Mouse (Mus musculus) gastrocnemius, adult 2 months (tissue): ENCODE measurements around the gene Slc4a5. TPM values are rescaled to one million over a fixed set of nuclear protein-coding genes. Genes with fewer than 3 reads are reported as not detected.

Source experiments
- DNase-seq: peaks from one replicate; pipeline ENCODE4 v3.0.0; 2022
- H3K27ac ChIP-seq: fragments of 200-600 bp; 2 replicates; pipeline ENCODE4 v1.8.1; 2022; ENCODE audit warnings: mild to moderate bottlenecking
- H3K4me3 ChIP-seq: fragments of 200-600 bp; 2 replicates; pipeline ENCODE4 v1.8.1; 2022; ENCODE audit warnings: mild to moderate bottlenecking, moderate library complexity
- CTCF ChIP-seq: fragments of 200-600 bp; IDR thresholded peaks from 2 replicates; pipeline ENCODE4 v1.8.1; 2022; ENCODE audit warnings: antibody characterized with exemption, mild to moderate bottlenecking, moderate library complexity
- intact Hi-C: fragments of 180-260 bp; cut with DNase I; formaldehyde crosslinking; loops from one replicate; pipeline ENCODE4 v1.15.1; 2025
- long read RNA-seq, 2 experiments: library from polyadenylated mRNA; stranded (forward); transcript quantifications; one replicate each; pipeline ENCODE4 v2.0.0; 2021
- total RNA-seq, 2 experiments: library from RNA; stranded (reverse); gene quantifications; 2 replicates each; pipeline ENCODE4 v1.2.3; 2021

The Slc4a5 gene
- total RNA-seq: not detected
- long read RNA-seq, experiment 1: 0 reads
- long read RNA-seq, experiment 2: 0 reads

DNA sequence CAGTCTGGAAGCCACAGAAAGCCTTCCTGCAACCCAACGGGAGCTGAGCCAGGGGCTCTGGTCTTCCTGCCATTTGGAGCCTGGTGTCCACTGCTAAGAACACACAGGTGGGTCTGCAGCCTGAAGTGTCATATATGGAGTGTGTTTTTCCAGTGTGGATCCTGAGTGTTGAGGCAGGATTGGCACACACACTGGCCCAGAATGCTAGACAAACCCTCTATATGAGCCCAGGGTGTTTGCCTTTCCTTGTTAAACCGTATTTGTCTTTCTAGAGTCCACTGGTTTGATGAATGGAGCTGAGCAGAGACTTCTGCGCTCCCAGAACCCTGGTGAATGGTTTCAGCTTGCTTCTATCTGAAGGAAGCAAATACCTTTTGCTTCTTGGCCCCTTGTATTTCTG is at the start of gene Slc4a5:
Slc4a5 (plus strand) TSS at position 15 of the 400 bp plus-strand sequence.
- DNase-seq: no peak
- intact Hi-C loops: no loop called here
- no peak for TF ChIP-seq CTCF
- Histone ChIP-seq H3K27ac (no peak within 1 kb of the TSS), H3K4me3 (no peak within 1 kb of the TSS)

GRCm38 (mm10) chr6:83169872-83170271 is 49.8 kb upstream of the Slc4a5 start:
- intact Hi-C loops: no loop called here
- no peak for TF ChIP-seq CTCF
- peak; percentile 59 for DNase-seq
- H3K27ac ChIP-seq: peak overlapping the region; percentile 65
- peak overlapping the region; percentile 24; the same call in 1 of the 2 replicates for H3K4me3 ChIP-seq

- TF ChIP-seq CTCF: no peak
- no peak for DNase-seq
- no peak overlapping the region for H3K4me3 ChIP-seq
- H3K27ac ChIP-seq: no peak overlapping the region
- intact Hi-C loops: no loop called here
Measured at GRCm38 (mm10) chr6:83171063-83171462, 48.6 kb upstream of the Slc4a5 start.

DNA sequence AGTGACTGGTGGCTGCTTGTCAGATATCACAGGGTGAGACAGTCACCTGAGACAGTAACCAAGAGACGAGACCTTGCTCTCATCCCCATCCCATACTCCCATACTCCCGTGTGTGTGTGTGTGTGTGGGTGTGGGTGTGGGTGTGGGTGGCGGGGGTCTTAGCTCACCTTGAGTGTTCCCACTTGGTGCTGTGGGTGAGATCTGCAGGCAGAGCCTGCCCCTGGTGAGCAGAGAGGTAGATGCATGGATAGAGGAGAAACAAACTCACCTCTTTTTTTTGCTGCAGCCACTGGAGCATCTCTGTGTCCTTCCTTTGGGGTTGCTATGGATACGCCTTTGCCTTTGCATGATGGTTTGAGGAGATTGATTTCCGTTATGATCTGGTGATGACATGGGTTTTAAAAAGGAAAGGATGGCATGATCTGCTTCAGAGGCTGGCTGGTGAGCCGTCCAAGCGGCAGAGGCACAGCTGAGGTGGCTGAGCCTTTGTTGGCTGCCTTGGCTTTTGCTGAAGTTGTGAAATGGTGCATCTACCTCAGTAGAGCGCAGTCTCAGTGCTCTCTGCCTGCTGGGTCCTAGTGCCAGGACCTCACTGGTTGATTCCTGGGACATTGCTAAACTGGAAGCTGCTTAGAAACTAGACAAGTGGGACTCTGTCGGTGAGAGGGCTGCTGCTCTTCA is 47.2 kb upstream of the Slc4a5 start:
- intact Hi-C loops: no loop called here
- H3K4me3 ChIP-seq: no peak overlapping the region
- TF ChIP-seq CTCF: no peak
- no peak for DNase-seq
- H3K27ac ChIP-seq: no peak overlapping the region; the same call in 1 of the 2 replicates

DNA sequence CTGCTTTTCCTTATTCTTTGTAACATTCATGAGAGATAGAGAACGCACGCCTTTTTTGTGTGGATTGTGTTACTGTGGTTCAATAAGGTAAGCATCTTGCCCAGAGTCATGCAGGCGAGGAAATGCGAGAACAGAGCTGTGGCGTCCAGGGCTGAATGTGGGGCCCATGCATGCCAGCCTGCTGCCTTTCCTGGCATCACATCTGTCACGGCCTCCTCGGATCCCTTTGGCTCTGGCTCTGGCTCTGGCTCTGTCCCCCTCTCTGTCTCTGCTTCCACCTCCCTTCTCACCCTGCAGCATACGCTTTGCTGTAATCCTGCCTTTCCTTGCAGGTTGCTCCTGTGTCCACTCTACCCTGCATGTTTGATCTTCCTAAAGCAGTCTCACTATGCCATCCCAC is 43.6 kb upstream of the Slc4a5 start:
- TF ChIP-seq CTCF: no peak
- intact Hi-C loops: no loop called here
- DNase-seq: peak; percentile 86
- Histone ChIP-seq H3K27ac (peak overlapping the region; percentile 57), H3K4me3 (no peak overlapping the region)

- no peak for TF ChIP-seq CTCF
- peak; percentile 46 for DNase-seq
- Histone ChIP-seq H3K27ac (peak overlapping the region; percentile 43), H3K4me3 (peak overlapping the region; percentile 61)
- intact Hi-C loops: no loop called here
Measured at GRCm38 (mm10) chr6:83179390-83180117, 40.1 kb upstream of the Slc4a5 start.

DNA sequence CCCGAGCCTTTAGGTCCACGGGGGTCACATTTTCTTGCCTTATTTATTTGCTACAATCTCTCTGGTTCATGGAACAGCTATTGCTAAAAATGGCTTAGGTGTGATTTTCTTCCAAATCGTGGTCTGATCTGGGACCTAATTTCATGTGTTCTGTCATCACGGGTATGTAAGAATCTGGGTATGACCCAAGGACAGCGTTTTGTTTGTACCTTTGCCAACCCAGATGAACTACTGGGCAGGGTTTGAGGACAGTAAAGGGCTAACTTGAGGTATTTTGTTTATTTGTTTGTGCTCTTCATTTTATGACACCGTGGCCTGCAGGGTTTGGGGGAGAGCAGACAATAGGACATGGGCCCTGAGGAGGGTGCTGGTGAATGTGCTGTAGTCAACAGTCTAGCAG is 39.0 kb upstream of the Slc4a5 start:
- no peak overlapping the region for H3K27ac ChIP-seq
- H3K4me3 ChIP-seq: no peak overlapping the region
- no peak for TF ChIP-seq CTCF
- intact Hi-C loops: no loop called here
- DNase-seq: no peak

DNA sequence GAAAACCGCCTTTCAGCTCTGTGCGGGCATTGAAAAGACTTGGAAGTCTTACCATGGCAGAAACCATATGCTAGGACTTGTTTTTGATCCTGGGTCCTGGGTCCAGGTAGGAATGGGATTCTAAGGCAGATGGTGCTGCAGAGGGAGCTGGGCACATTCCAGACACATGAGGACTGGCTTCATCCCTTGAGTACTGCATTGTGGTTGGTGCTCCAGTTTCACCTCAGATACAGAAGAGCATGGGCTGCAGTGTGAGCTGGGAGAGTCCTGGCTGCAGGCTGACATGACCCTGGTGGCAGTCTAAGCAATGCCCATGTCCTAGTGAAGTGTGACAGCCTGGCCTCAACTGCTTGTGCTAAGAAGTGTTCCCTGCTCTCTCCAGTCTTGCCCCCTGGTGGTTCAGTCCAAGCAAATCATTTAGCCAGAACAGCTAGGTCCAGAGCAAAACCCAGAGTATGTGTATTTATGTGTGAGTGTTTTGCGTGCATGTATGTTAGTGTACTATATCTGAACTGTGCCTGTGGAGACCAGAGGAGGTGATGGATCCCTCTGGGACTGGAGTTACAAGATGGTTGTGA is 34.7 kb upstream of the Slc4a5 start:
- intact Hi-C loops: no loop called here

GRCm38 (mm10) chr6:83185895-83186861 is 33.5 kb upstream of the Slc4a5 start:
- peak; percentile 61 for DNase-seq
- Histone ChIP-seq H3K27ac (peak overlapping the region; percentile 21; the same call in 1 of the 2 replicates), H3K4me3 (peak overlapping the region; percentile 50)
- no peak for TF ChIP-seq CTCF
- intact Hi-C loops: no loop called here

More for the DNA sequence above, 34.7 kb upstream of the Slc4a5 start:
- no peak overlapping the region for H3K4me3 ChIP-seq
- no peak overlapping the region for H3K27ac ChIP-seq
- TF ChIP-seq CTCF: peak; percentile 39
- DNase-seq: no peak

- intact Hi-C loops: no loop called here
- TF ChIP-seq CTCF: no peak
- no peak for DNase-seq
- no peak overlapping the region for H3K4me3 ChIP-seq
- H3K27ac ChIP-seq: peak overlapping the region; percentile 21; the same call in 1 of the 2 replicates
Measured at GRCm38 (mm10) chr6:83186946-83187345, 32.7 kb upstream of the Slc4a5 start.

DNA sequence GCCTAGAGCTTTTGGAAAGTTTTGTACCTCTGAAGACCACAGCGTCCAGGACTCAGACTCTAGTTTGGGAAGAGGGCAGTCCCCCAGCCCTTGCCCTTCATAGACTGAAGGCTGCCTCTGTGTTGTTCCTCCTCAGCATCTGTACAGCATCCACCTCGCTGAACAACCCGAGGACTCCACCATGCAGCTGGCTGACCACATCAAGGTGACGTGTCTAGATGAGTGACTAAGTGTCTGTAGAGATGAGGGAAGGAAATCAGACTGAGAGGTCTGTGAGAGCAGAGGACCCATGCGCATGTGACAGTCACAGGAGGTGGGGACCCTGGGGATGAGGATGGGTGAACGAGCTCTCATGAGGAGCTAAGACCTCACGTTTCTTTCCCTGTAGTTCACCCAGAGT is 26.1 kb upstream of the Slc4a5 start:
- no peak for DNase-seq
- TF ChIP-seq CTCF: no peak
- no peak overlapping the region for H3K27ac ChIP-seq
- no peak overlapping the region for H3K4me3 ChIP-seq
- intact Hi-C loops: no loop called here

- Histone ChIP-seq H3K4me3 (no peak overlapping the region), H3K27ac (no peak overlapping the region)
- peak; percentile 43 for TF ChIP-seq CTCF
- DNase-seq: peak; percentile 55
- intact Hi-C loops: no loop called here
Measured at GRCm38 (mm10) chr6:83197345-83198004, 22.2 kb upstream of the Slc4a5 start.
